Mouse (Mus musculus) neural tube, embryonic 15.5 days (tissue): Measurements from ENCODE around the gene Ltbr. TPM values are rescaled to one million over a fixed set of nuclear protein-coding genes. Genes with fewer than 3 reads are reported as not detected.

ENCODE experiments used
- ATAC-seq: fragments of 200-750 bp; cut with Nextera tagmentation; 2 replicates; pipeline ENCODE4 v1.8.0; 2017; ENCODE audit warnings: mild to moderate bottlenecking, moderate TSS enrichment, moderate library complexity; ENCODE audit not compliant: low FRiP score
- H3K27ac ChIP-seq: fragments of 300-500 bp; sonication (generic); replicated peaks from 2 replicates; pipeline ENCODE4 v1.5.1; 2015; ENCODE audit warnings: mild to moderate bottlenecking, inconsistent platforms
- H3K27me3 ChIP-seq: fragments of 300-500 bp; sonication (generic); replicated peaks from 2 replicates; pipeline ENCODE4 v1.6.1; 2015; ENCODE audit warnings: inconsistent platforms
- H3K36me3 ChIP-seq: fragments of 300-500 bp; sonication (generic); 2 replicates; pipeline ENCODE4 v1.6.1; 2015; ENCODE audit warnings: inconsistent platforms
- H3K4me1 ChIP-seq: fragments of 300-500 bp; sonication (generic); 2 replicates; pipeline ENCODE4 v1.6.1; 2015; ENCODE audit warnings: inconsistent platforms
- H3K4me2 ChIP-seq: fragments of 300-500 bp; sonication (generic); 2 replicates; pipeline ENCODE4 v1.6.1; 2015; ENCODE audit warnings: inconsistent platforms, mild to moderate bottlenecking, moderate library complexity
- H3K4me3 ChIP-seq: fragments of 300-500 bp; sonication (generic); replicated peaks from 2 replicates; pipeline ENCODE4 v1.5.1; 2015; ENCODE audit warnings: mild to moderate bottlenecking, inconsistent platforms
- H3K9ac ChIP-seq: fragments of 300-500 bp; sonication (generic); replicated peaks from 2 replicates; pipeline ENCODE4 v1.6.1; 2015; ENCODE audit warnings: mild to moderate bottlenecking, inconsistent platforms
- H3K9me3 ChIP-seq: fragments of 300-500 bp; sonication (generic); replicated peaks from 2 replicates; pipeline ENCODE4 v1.6.1; 2016; ENCODE audit warnings: inconsistent platforms
- WGBS: fragments of 180-500 bp; shearing (Covaris S2); methylation state at CpG from one replicate; pipeline ENCODE4 v1.1.7; 2015; ENCODE audit warnings: mixed read lengths; 5-methylcytosine and 5-hydroxymethylcytosine counted together
- polyA plus RNA-seq: library from polyadenylated mRNA; unstranded; fragments of >200 nt; fragmentation: Nextera tagmentation; extraction: Ambion mirVana; gene quantifications from 2 replicates; pipeline ENCODE4 v1.2.1, GENCODE M21; 2015

Gene Ltbr
- polyA plus RNA-seq, 1 experiment from 2014 or later: 19.5 TPM

GRCm38 (mm10) chr6:125321114-125321855 is 7.6 kb upstream of the Ltbr start:
- Histone ChIP-seq H3K4me2 (no peak overlapping the region; the same call in 1 of the 2 replicates), H3K9ac (no peak overlapping the region), H3K9me3 (no peaks in the 10 kb centered on the region), H3K4me1 (peaks cover 7% of the 10 kb centered on the region), H3K36me3 (no peaks in the 10 kb centered on the region), H3K27me3 (peaks cover 47% of the 10 kb centered on the region), H3K27ac (no peak overlapping the region), H3K4me3 (no peak overlapping the region)
- no peak for ATAC-seq
- WGBS: 6% methylated on average over 26 of the region's 26 CpGs

GRCm38 (mm10) chr6:125320323-125320722 is 6.6 kb upstream of the Ltbr start, which contains the start of gene Scnn1a:
Gene Scnn1a (plus strand): TSS chr6:125320659.
- ATAC-seq: no peak
- Histone ChIP-seq H3K9ac (no peak within 1 kb of the TSS), H3K36me3 (no peaks in the 10 kb centered on the region), H3K27ac (no peak within 1 kb of the TSS), H3K9me3 (no peaks in the 10 kb centered on the region), H3K4me2 (no peak within 1 kb of the TSS; the same call in 1 of the 2 replicates), H3K27me3 (peaks cover 47% of the 10 kb centered on the region), H3K4me1 (peaks cover 7% of the 10 kb centered on the region), H3K4me3 (no peak within 1 kb of the TSS)
- WGBS: 71% methylated on average over 1 of the region's 1 CpGs

- Histone ChIP-seq H3K27ac (no peak overlapping the region), H3K4me1 (peaks cover 7% of the 10 kb centered on the region), H3K4me3 (no peak overlapping the region), H3K9me3 (no peaks in the 10 kb centered on the region), H3K9ac (no peak overlapping the region), H3K36me3 (no peaks in the 10 kb centered on the region), H3K27me3 (peaks cover 47% of the 10 kb centered on the region), H3K4me2 (no peak overlapping the region)
- no peak for ATAC-seq
These were observed 6.2 kb upstream of the Ltbr start for GRCm38 (mm10) chr6:125319919-125320296.

GRCm38 (mm10) chr6:125318981-125319918 is 5.6 kb upstream of the Ltbr start:
- H3K27me3 ChIP-seq: peaks cover 47% of the 10 kb centered on the region
- H3K4me3 ChIP-seq: no peak overlapping the region
- no peak for ATAC-seq
- H3K4me2 ChIP-seq: no peak overlapping the region
- WGBS: 73% methylated on average over 15 of the region's 15 CpGs
- peaks cover 11% of the 10 kb centered on the region for H3K4me1 ChIP-seq
- H3K9ac ChIP-seq: no peak overlapping the region
- no peaks in the 10 kb centered on the region for H3K9me3 ChIP-seq
- no peak overlapping the region for H3K27ac ChIP-seq
- no peaks in the 10 kb centered on the region for H3K36me3 ChIP-seq

GRCm38 (mm10) chr6:125317077-125317476 is 3.4 kb upstream of the Ltbr start:
- H3K27ac ChIP-seq: no peak overlapping the region

GRCm38 (mm10) chr6:125314746-125315145 is 1.1 kb upstream of the Ltbr start:
- no peak overlapping the region for H3K4me3 ChIP-seq
- peaks cover 7% of the 10 kb centered on the region for H3K27me3 ChIP-seq
- H3K4me2 ChIP-seq: no peak overlapping the region
- H3K27ac ChIP-seq: no peak overlapping the region
- 69% methylated on average over 6 of the region's 6 CpGs for WGBS
- no peaks in the 10 kb centered on the region for H3K9me3 ChIP-seq
- H3K9ac ChIP-seq: no peak overlapping the region
- ATAC-seq: no peak
- no peaks in the 10 kb centered on the region for H3K36me3 ChIP-seq
- H3K4me1 ChIP-seq: peaks cover 19% of the 10 kb centered on the region

More at GRCm38 (mm10) chr6:125317077-125317476, 3.4 kb upstream of the Ltbr start:
- Histone ChIP-seq H3K9me3 (no peaks in the 10 kb centered on the region), H3K9ac (no peak overlapping the region), H3K4me2 (no peak overlapping the region), H3K36me3 (no peaks in the 10 kb centered on the region), H3K4me3 (no peak overlapping the region), H3K4me1 (peaks cover 26% of the 10 kb centered on the region), H3K27me3 (peaks cover 30% of the 10 kb centered on the region)
- WGBS: 71% methylated on average over 7 of the region's 7 CpGs
- no peak for ATAC-seq

GRCm38 (mm10) chr6:125314231-125314563 is 512 bp upstream of the Ltbr start:
- Histone ChIP-seq H3K9ac (peak overlapping the region; percentile 44; the same call in 1 of the 2 replicates), H3K9me3 (no peaks in the 10 kb centered on the region), H3K36me3 (no peaks in the 10 kb centered on the region), H3K27ac (no peak overlapping the region), H3K4me2 (peak overlapping the region; percentile 51), H3K27me3 (peaks cover 3% of the 10 kb centered on the region), H3K4me1 (peaks cover 19% of the 10 kb centered on the region), H3K4me3 (peak overlapping the region; percentile 36)
- 53% methylated on average over 7 of the region's 7 CpGs for WGBS
- peak; percentile 21 for ATAC-seq

GRCm38 (mm10) chr6:125312581-125313355 is 917 bp downstream of the Ltbr start:
- H3K4me2 ChIP-seq: peak overlapping the region; percentile 51
- H3K4me3 ChIP-seq: peak overlapping the region; percentile 36
- no peaks in the 10 kb centered on the region for H3K36me3 ChIP-seq
- H3K27ac ChIP-seq: no peak overlapping the region
- peaks cover 19% of the 10 kb centered on the region for H3K4me1 ChIP-seq
- WGBS: 69% methylated on average over 22 of the region's 22 CpGs
- no peaks in the 10 kb centered on the region; the same call in 1 of the 2 replicates for H3K27me3 ChIP-seq
- ATAC-seq: no peak
- no peaks in the 10 kb centered on the region for H3K9me3 ChIP-seq
- no peak overlapping the region for H3K9ac ChIP-seq

- no peaks in the 10 kb centered on the region; the same call in 1 of the 2 replicates for H3K27me3 ChIP-seq
- WGBS: 88% methylated on average over 9 of the region's 9 CpGs
- no peaks in the 10 kb centered on the region for H3K36me3 ChIP-seq
- peaks cover 19% of the 10 kb centered on the region for H3K4me1 ChIP-seq
- H3K9ac ChIP-seq: no peak overlapping the region
- H3K4me2 ChIP-seq: peak overlapping the region; percentile 51
- no peak for ATAC-seq
- no peak overlapping the region for H3K4me3 ChIP-seq
- H3K27ac ChIP-seq: no peak overlapping the region
- H3K9me3 ChIP-seq: no peaks in the 10 kb centered on the region
These were observed 1.5 kb downstream of the Ltbr start for GRCm38 (mm10) chr6:125312171-125312570.

GRCm38 (mm10) chr6:125309406-125309805 is 4.3 kb downstream of the Ltbr start:
- no peak for ATAC-seq
- 28% methylated on average over 5 of the region's 5 CpGs for WGBS
- H3K27ac ChIP-seq: no peak overlapping the region

GRCm38 (mm10) chr6:125308921-125309320 is 4.8 kb downstream of the Ltbr start:
- H3K9me3 ChIP-seq: no peaks in the 10 kb centered on the region
- no peak overlapping the region for H3K4me3 ChIP-seq
- H3K27me3 ChIP-seq: no peaks in the 10 kb centered on the region
- H3K4me2 ChIP-seq: no peak overlapping the region
- no peak overlapping the region for H3K27ac ChIP-seq
- no peaks in the 10 kb centered on the region for H3K36me3 ChIP-seq
- peaks cover 12% of the 10 kb centered on the region for H3K4me1 ChIP-seq
- 13% methylated on average over 13 of the region's 13 CpGs for WGBS
- no peak for ATAC-seq
- no peak overlapping the region for H3K9ac ChIP-seq

More at GRCm38 (mm10) chr6:125309406-125309805, 4.3 kb downstream of the Ltbr start:
- Histone ChIP-seq H3K4me3 (no peak overlapping the region), H3K9me3 (no peaks in the 10 kb centered on the region), H3K27me3 (no peaks in the 10 kb centered on the region), H3K4me2 (no peak overlapping the region), H3K36me3 (no peaks in the 10 kb centered on the region), H3K9ac (no peak overlapping the region), H3K4me1 (peaks cover 17% of the 10 kb centered on the region)
